Mouse (Mus musculus) kidney, adult 2 months (tissue): ENCODE results near the gene Bcar3. TPM values are rescaled to one million over a fixed set of nuclear protein-coding genes. Genes with fewer than 3 reads are reported as not detected.
A peak's percentile ranks its signal among the peaks of the same experiment; 100 is the strongest.

Source experiments
- DNase-seq: peaks from one replicate; pipeline ENCODE4 v3.0.0; 2021
- H3K27ac ChIP-seq: fragments of 200-500 bp; 2 replicates; pipeline ENCODE4 v1.5.1; 2012; ENCODE audit warnings: low read depth, low read length, control low read depth, inconsistent platforms; ENCODE audit not compliant: insufficient read depth
- H3K27me3 ChIP-seq: fragments of 200-500 bp; replicated peaks from 2 replicates; pipeline ENCODE4 v1.6.1; 2012; ENCODE audit warnings: mild to moderate bottlenecking, moderate library complexity, low read length, inconsistent platforms; ENCODE audit not compliant: control insufficient read depth, insufficient read depth
- H3K36me3 ChIP-seq: fragments of 200-500 bp; 2 replicates; pipeline ENCODE4 v1.6.1; 2012; ENCODE audit warnings: mild to moderate bottlenecking, moderate library complexity, low read length, inconsistent platforms; ENCODE audit not compliant: control insufficient read depth, insufficient read depth
- H3K4me1 ChIP-seq: fragments of 200-500 bp; 2 replicates; pipeline ENCODE4 v1.6.1; 2011; ENCODE audit warnings: low read length; ENCODE audit not compliant: control insufficient read depth, insufficient read depth
- H3K4me3 ChIP-seq: fragments of 200-500 bp; 2 replicates; pipeline ENCODE4 v1.5.1; 2011; ENCODE audit warnings: mild to moderate bottlenecking, low read depth, low read length, control low read depth; ENCODE audit not compliant: insufficient read depth
- CTCF ChIP-seq: fragments of 200-500 bp; conservative IDR thresholded peaks from 2 replicates; pipeline ENCODE4 v1.5.1; 2011; ENCODE audit warnings: low read depth, mild to moderate bottlenecking, control low read depth, low read length, moderate library complexity, mixed read lengths; ENCODE audit not compliant: insufficient read depth, insufficient read length
- POLR2A ChIP-seq: fragments of 200-500 bp; IDR thresholded peaks from one replicate; pipeline ENCODE4 v1.6.1; 2011; ENCODE audit warnings: low read depth, low read length, control low read depth
- WGBS: fragments of 180-500 bp; shearing (Covaris S2); methylation state at CpG from one replicate; pipeline ENCODE4 v1.1.7; 2018; 5-methylcytosine and 5-hydroxymethylcytosine counted together
- polyA plus RNA-seq: library from polyadenylated mRNA; depleted of rRNA; stranded (reverse); fragments of >200 nt; gene quantifications from 2 replicates; pipeline ENCODE4 v1.2.3, GENCODE M21; 2012

The Bcar3 gene
- polyA plus RNA-seq, 1 experiment: 41.3 TPM

DNA sequence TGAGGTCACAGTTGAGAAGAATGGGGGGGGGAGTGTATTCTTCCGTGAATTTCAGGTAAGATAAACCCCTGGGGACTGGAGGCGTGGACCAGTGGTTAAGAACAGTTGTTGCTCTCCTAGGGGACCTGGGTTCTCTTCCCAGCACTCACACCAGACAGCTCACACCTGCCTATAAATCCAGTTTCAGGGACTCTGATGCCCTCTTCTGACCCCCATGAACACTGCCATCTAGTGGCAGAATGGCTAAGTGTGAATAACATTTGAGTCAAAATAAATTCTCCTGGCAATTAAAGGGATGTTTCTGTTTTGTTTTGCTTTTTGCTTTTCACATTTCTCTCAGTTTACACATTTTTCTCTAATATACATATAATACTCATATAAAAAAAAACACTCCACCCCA lies 174.0 kb downstream of the Bcar3 start:
- 75% methylated on average over 2 of the region's 2 CpGs for WGBS
- no peak for DNase-seq
- H3K4me1 ChIP-seq: peaks cover 4% of the 10 kb centered on the region; the same call in 1 of the 2 replicates

DNA sequence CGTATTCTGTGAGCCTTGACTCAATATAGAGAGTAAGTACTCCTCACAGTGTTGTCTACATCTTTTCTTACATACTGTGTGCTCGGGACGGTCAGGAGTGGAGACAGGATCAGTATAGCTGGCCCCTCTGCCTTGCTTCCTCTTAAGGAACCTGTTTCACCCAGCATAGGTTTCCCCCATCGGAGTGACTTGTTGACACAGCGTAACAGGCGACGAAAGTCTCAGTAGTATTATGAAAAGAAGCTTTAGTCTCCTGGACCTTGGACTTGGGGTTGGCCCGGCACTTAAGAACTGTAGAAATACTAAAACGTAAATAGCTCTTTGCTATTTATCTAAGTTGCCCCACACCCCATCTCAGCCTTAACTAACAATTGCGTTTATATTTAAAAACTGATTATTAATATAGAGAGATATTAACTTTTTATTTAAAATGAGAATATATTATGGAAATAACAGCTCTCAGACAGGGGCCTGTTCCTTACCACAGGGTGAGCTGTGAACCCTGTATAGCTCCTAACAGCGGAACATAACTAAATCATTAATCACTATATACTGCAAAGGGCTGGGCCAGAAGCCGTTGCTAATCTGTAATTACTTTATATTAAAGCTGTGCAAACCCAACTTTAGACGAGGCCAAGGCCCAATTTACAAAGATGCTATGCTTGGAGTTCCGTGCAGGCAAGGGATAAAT lies 176.5 kb downstream of the Bcar3 start:
- Histone ChIP-seq H3K27me3 (no peaks in the 10 kb centered on the region), H3K36me3 (no peaks in the 10 kb centered on the region), H3K27ac (no peak overlapping the region), H3K4me1 (0 out of 2 replicates have a peak, but pooled peaks cover 3% of the 10 kb centered on the region), H3K4me3 (no peak overlapping the region)
- 68% methylated on average over 14 of the region's 14 CpGs for WGBS
- no peak for TF ChIP-seq POLR2A
- no peak for TF ChIP-seq CTCF
- no peak for DNase-seq

More for the DNA sequence above, 174.0 kb downstream of the Bcar3 start:
- H3K4me3 ChIP-seq: no peak overlapping the region
- H3K27me3 ChIP-seq: no peaks in the 10 kb centered on the region
- no peaks in the 10 kb centered on the region for H3K36me3 ChIP-seq
- H3K27ac ChIP-seq: no peak overlapping the region
- TF ChIP-seq CTCF: peak; percentile 52
- TF ChIP-seq POLR2A: no peak

DNA sequence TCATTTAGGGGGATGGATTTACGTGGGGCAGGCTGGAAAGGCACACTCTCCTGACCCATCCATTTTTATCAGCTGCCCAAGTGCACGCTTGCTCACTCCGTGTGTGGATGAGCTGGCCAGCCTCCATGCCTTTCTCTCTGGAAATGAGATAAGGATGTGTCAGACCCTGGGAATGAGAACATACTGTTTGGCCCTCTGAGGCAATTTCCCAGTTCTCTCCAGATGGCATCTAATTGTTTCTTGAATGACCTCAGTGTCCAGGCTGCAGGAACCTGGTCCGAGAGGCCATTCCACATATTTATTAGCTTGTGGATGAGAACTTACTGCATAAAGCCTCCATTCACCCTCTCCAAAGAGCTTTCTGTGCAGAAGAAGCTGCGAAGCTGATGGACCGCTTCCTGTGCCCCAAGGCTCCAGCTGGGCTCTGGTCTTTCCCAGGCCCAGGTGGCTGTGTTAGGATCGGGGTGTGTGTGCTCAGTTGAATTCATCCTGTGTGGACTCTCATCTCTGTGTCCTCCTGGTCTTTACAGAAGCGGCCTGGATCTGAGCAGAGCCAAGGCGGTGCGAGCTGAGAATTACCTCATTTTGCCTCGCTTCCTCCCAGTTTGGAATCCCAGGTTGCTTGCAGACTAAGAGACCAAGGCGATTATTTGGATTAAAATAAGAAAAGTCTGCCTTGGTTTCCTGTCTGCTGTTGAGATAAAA lies 177.2 kb downstream of the Bcar3 start:
- no peak for DNase-seq
- TF ChIP-seq POLR2A (no peak), CTCF (no peak)
- Histone ChIP-seq H3K27me3 (no peaks in the 10 kb centered on the region), H3K4me3 (no peak overlapping the region), H3K36me3 (no peaks in the 10 kb centered on the region), H3K27ac (no peak overlapping the region), H3K4me1 (0 out of 2 replicates have a peak, but pooled peaks cover 3% of the 10 kb centered on the region)
- WGBS: 73% methylated on average over 12 of the region's 12 CpGs

GRCm38 (mm10) chr3:122472412-122472811 lies 178.5 kb downstream of the Bcar3 start:
- TF ChIP-seq POLR2A (no peak), CTCF (no peak)
- 84% methylated on average over 11 of the region's 11 CpGs for WGBS
- H3K36me3 ChIP-seq: no peaks in the 10 kb centered on the region
- H3K4me1 ChIP-seq: 0 out of 2 replicates have a peak, but pooled peaks cover 3% of the 10 kb centered on the region
- no peak overlapping the region for H3K4me3 ChIP-seq
- H3K27me3 ChIP-seq: no peaks in the 10 kb centered on the region
- no peak for DNase-seq
- no peak overlapping the region for H3K27ac ChIP-seq

DNA sequence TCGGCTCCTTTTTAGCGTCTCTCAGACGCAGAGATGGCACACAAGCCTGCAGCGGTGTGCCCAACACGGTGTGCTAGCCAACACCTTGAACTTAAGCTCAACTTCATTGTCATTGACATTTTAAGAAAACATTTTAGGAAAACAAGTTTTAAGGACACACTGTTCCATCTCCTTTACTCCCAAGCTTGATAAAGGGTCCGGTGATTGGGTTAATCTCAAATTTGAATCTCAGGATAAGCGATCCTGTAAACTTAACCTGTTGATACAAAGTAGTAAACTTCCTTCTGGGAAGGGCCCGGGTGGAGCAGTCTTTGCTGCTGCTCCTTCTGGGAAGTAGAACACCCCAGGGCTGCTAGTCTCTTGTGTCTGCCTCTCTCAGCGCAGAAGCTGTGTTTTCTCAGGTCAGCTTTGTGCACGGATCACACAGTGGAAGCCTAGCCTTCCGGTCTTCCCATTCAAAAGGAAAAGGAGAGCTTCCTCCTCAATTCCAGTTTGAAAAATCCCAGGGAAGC lies 179.6 kb downstream of the Bcar3 start:
- TF ChIP-seq CTCF (no peak), POLR2A (no peak)
- H3K4me1 ChIP-seq: 0 out of 2 replicates have a peak, but pooled peaks cover 3% of the 10 kb centered on the region
- WGBS: 84% methylated on average over 11 of the region's 11 CpGs
- H3K36me3 ChIP-seq: no peaks in the 10 kb centered on the region
- H3K27ac ChIP-seq: no peak overlapping the region
- no peak overlapping the region for H3K4me3 ChIP-seq
- DNase-seq: no peak
- H3K27me3 ChIP-seq: no peaks in the 10 kb centered on the region

DNA sequence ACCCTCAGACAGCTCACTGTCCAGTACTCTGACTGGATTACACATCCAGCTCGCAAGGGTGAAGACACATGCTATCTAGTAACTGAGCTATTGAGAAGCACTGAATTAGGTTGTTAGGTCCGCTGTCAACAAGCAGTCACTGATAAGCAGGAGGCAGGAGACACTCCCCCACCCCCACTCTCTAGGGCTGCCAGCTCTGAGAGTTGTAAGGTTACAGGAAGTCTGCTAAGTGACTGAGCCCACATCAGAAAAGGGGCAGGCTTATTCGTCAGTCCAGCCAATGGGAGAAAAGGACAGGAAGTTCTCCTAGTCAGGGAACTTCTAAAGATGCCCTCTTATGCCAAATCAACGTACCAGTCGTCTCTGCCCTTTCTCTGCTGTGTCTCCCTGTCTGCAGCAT lies 180.1 kb downstream of the Bcar3 start:
- Histone ChIP-seq H3K4me3 (no peak overlapping the region), H3K36me3 (no peaks in the 10 kb centered on the region), H3K27ac (no peak overlapping the region; the same call in 1 of the 2 replicates), H3K27me3 (no peaks in the 10 kb centered on the region), H3K4me1 (0 out of 2 replicates have a peak, but pooled peaks cover 3% of the 10 kb centered on the region)
- peak; percentile 61 for DNase-seq
- TF ChIP-seq POLR2A: no peak
- WGBS: 45% methylated on average over 5 of the region's 5 CpGs

- 71% methylated on average over 4 of the region's 4 CpGs for WGBS
- Histone ChIP-seq H3K4me1 (0 out of 2 replicates have a peak, but pooled peaks cover 3% of the 10 kb centered on the region), H3K36me3 (no peaks in the 10 kb centered on the region), H3K27me3 (no peaks in the 10 kb centered on the region), H3K4me3 (no peak overlapping the region), H3K27ac (no peak overlapping the region)
- TF ChIP-seq POLR2A (no peak), CTCF (no peak)
- DNase-seq: no peak
Measured at GRCm38 (mm10) chr3:122474796-122475195, 180.9 kb downstream of the Bcar3 start.
